Mouse (Mus musculus) forebrain, embryonic 14.5 days (tissue): Measurements from ENCODE around the gene Abr. TPM values are rescaled to one million over a fixed set of nuclear protein-coding genes. Genes with fewer than 3 reads are reported as not detected.

Source experiments
- ATAC-seq: fragments of 200-750 bp; cut with Nextera tagmentation; 2 replicates; pipeline ENCODE4 v1.8.0; 2017; ENCODE audit warnings: mild to moderate bottlenecking, moderate library complexity
- DNase-seq: peaks from one replicate; pipeline ENCODE4 v3.0.0-alpha.2; 2015; ENCODE audit warnings: low spot score
- H3K27ac ChIP-seq: fragments of 300-500 bp; sonication (generic); 2 replicates; pipeline ENCODE4 v1.5.1; 2014; ENCODE audit warnings: low read depth, mild to moderate bottlenecking, control low read depth, low read length, moderate library complexity
- H3K27me3 ChIP-seq: fragments of 300-500 bp; sonication (generic); replicated peaks from 2 replicates; pipeline ENCODE4 v1.6.1; 2014; ENCODE audit warnings: low read length, control low read depth, mixed read lengths; ENCODE audit not compliant: control insufficient read depth, insufficient read depth
- H3K36me3 ChIP-seq: fragments of 300-500 bp; sonication (generic); 2 replicates; pipeline ENCODE4 v1.6.1; 2014; ENCODE audit warnings: low read length, control low read depth; ENCODE audit not compliant: control insufficient read depth, insufficient read depth
- H3K4me1 ChIP-seq: fragments of 300-500 bp; sonication (generic); 2 replicates; pipeline ENCODE4 v1.6.1; 2014; ENCODE audit warnings: antibody characterized with exemption, low read length, control low read depth; ENCODE audit not compliant: control insufficient read depth, insufficient read depth
- H3K4me2 ChIP-seq: fragments of 300-500 bp; sonication (generic); 2 replicates; pipeline ENCODE4 v1.6.1; 2014; ENCODE audit warnings: mild to moderate bottlenecking, control low read depth, low read length
- H3K4me3 ChIP-seq: fragments of 300-500 bp; sonication (generic); 2 replicates; pipeline ENCODE4 v1.5.1; 2014; ENCODE audit warnings: low read depth, low read length, control low read depth
- H3K9ac ChIP-seq: fragments of 300-500 bp; sonication (generic); 2 replicates; pipeline ENCODE4 v1.6.1; 2014; ENCODE audit warnings: mild to moderate bottlenecking, low read length, control low read depth, moderate library complexity
- H3K9me3 ChIP-seq: fragments of 300-500 bp; sonication (generic); replicated peaks from 2 replicates; pipeline ENCODE4 v1.6.1; 2016; ENCODE audit warnings: low read length, control low read depth, mixed read lengths; ENCODE audit not compliant: control insufficient read depth
- WGBS: fragments of 180-500 bp; shearing (Covaris S2); extraction: QIAGEN DNeasy Blood & Tissue Kit; methylation state at CpG from one replicate; pipeline ENCODE4 v1.1.7; 2014; 5-methylcytosine and 5-hydroxymethylcytosine counted together
- polyA plus RNA-seq: library from polyadenylated mRNA; unstranded; fragments of >200 nt; fragmentation: Nextera tagmentation; extraction: Ambion mirVana; gene quantifications from 2 replicates; pipeline ENCODE4 v1.2.1, GENCODE M21; 2014

Abr gene
- polyA plus RNA-seq, 1 experiment from 2014 or later = 88.8 TPM

- ATAC-seq (no peak), DNase-seq (no peak)
- no peaks in the 10 kb centered on the region for H3K27me3 ChIP-seq
- no peak overlapping the region for H3K4me2 ChIP-seq
- no peak overlapping the region for H3K4me3 ChIP-seq
- H3K36me3 ChIP-seq = no peaks in the 10 kb centered on the region
- peaks cover 19% of the 10 kb centered on the region for H3K4me1 ChIP-seq
- no peak overlapping the region for H3K9ac ChIP-seq
- 84% methylated on average over 4 of the region's 4 CpGs for WGBS
- no peaks in the 10 kb centered on the region for H3K9me3 ChIP-seq
- no peak overlapping the region for H3K27ac ChIP-seq
Observed at GRCm38 (mm10) chr11:76497769-76498152, 124.4 kb downstream of the Abr start.

DNA sequence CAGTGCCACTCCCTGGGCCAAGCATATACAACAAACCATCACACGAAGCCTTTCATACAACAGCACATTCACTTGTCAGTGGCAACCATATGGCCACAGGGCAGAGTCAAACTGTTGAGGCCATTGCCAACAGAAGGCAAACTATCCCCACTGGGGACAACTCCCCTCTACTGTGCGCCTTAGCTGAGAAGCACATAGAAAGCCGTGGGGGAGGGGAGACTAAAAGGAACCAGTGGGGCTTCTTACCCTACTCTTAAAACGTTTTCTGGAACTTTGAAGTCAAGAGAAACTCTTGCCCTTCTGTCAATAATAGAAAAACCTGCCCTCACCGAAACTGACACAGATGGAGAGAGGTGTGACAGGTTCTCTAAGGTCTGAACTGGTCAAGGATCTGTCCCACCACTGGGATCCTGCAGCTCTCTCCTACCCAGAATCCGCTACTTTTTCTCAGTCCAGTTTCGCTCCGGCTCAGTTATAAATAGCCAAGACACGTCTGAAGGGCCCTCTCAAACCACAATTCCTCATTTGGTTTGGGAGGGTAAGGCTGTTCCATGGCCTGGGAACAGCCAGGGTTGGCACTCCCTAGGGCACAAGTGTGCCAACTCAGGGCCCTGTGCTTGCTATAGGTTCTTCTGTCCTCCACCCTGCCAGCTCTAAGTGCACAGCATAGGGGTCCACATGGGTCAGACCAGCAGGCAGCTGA, 124.9 kb downstream of the Abr start:
- no peak overlapping the region for H3K27ac ChIP-seq
- no peak overlapping the region for H3K4me3 ChIP-seq
- no peaks in the 10 kb centered on the region for H3K27me3 ChIP-seq
- no peak for DNase-seq
- 78% methylated on average over 9 of the region's 9 CpGs for WGBS
- no peak overlapping the region for H3K4me2 ChIP-seq
- no peak overlapping the region for H3K9ac ChIP-seq
- peaks cover 22% of the 10 kb centered on the region for H3K4me1 ChIP-seq
- H3K36me3 ChIP-seq = no peaks in the 10 kb centered on the region
- H3K9me3 ChIP-seq = no peaks in the 10 kb centered on the region
- ATAC-seq = no peak

DNA sequence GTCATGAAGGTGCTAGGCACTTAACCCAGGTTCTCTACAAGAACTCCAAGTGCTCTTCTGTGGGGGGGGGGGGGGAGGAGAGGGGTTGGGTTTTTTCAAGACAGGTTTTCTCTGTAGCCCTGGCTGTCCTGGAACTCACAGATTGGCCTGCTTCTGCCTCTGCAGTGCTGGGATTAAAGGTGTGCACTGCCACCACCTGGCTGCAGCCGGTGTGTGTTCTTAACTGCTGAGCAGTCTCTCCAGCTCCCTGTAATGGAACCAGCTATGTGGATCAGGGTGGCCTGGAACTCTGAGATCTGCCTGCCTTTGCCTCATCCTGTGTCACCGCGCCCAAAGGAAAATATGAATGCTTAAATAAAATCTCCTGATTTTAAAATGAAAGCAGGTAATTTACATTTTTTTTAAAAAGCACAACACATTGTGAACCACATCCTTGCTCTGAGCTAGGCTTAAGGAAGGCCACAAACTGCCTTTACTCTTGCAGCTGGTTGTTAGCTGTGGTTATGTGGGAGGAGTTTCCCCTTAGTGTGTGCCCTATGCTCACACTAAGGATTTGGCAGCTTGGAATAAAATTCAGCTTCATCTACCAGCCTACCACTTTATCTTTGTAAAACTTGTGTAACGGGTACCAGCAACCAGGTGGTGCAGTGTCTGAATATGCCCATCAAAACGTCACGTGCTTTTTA, 125.9 kb downstream of the Abr start:
- Histone ChIP-seq H3K9me3 (no peaks in the 10 kb centered on the region), H3K27me3 (no peaks in the 10 kb centered on the region), H3K36me3 (no peaks in the 10 kb centered on the region), H3K9ac (no peak overlapping the region), H3K27ac (no peak overlapping the region), H3K4me3 (no peak overlapping the region), H3K4me1 (peaks cover 22% of the 10 kb centered on the region), H3K4me2 (no peak overlapping the region)
- ATAC-seq (no peak), DNase-seq (peak; percentile 61)
- WGBS = 72% methylated on average over 6 of the region's 6 CpGs

DNA sequence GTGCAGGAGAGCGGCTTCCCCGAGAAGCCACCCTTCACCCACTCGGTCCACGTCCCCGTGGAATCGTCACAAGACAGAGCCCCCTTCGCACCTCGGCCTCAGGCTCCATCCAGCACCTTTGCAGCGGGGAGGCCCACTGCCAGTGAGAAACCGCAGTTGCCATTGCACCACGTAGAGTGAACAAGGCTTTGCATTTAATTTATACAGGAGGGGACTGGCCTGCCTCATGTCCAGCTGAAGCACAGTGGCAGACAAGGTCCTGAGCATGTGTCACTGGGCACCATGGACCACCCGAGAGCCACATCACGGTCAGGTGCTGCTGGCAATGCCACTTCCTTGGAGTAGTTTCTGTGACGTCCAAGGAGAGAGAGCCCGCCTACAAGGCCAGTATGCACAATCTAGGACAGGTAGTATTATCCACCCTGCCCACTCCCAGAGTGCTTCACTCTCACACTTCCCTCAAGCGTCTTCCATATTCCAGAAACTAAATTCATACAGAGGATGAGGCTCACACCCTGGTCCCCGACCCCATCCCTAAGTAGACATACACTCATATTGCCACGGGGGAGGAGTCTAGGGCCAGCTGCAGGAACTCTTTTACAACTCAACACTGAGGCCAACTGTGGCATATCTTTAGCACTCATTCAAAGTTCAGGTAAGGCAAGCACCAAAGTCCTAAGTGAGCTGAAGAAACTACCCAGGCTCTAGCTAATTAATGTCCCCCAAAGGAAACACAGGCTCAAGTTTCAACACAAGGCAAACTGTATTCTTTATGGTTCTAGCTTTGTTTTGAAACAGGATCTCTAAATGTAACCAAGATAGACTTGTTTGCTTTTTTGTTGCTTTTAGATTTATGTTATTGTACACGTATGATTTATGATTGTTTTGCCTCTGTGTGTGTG, 126.7 kb downstream of the Abr start:
- H3K4me3 ChIP-seq = peak overlapping the region; percentile 59
- H3K27me3 ChIP-seq = no peaks in the 10 kb centered on the region
- ATAC-seq (no peak), DNase-seq (no peak)
- 20% methylated on average over 19 of the region's 19 CpGs for WGBS
- no peaks in the 10 kb centered on the region for H3K9me3 ChIP-seq
- H3K9ac ChIP-seq = peak overlapping the region; percentile 88
- H3K27ac ChIP-seq = peak overlapping the region; percentile 86
- no peaks in the 10 kb centered on the region for H3K36me3 ChIP-seq
- peak overlapping the region; percentile 76 for H3K4me2 ChIP-seq
- H3K4me1 ChIP-seq = peaks cover 25% of the 10 kb centered on the region

DNA sequence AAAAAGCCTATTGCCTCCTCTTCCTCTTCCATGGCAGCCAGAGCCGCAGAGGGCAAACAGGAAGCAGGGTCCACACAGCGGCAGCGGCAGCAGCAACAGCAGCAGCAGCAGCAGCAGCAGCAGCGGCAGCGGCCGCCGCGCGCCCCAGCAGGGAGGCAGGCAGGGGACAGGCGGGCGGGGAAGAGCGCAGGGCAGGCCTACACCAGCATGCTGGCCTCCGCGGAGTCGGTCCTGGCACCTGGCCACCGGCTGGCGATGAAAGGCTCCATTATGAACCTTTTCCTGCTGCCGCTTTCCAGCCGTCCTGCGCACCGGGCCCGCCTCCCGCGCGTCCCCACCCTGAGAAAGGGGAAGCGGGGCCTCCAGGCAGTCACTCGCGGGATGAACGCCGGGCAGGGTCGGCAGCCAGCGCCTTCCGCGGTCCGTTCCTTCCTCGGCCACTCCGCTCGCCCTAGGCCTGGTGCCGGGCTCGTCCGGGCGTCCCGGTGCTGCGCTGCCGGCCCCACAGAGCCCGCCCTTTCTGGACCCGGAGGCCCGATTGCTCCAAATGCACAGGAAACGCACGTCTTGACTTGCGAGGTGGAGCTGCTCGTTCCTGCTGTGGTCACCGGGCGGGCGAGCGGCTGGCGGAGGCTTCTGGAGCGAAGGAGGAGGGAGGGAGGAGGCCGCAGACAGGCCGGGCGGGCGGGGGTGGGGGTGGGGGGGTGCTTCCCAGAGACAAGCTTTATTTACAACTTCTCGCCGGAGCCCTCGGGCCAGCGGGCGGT, 127.6 kb downstream of the Abr start:
- Histone ChIP-seq H3K4me2 (peak overlapping the region; percentile 76), H3K36me3 (no peaks in the 10 kb centered on the region), H3K4me1 (peaks cover 27% of the 10 kb centered on the region), H3K9me3 (no peaks in the 10 kb centered on the region), H3K4me3 (peak overlapping the region; percentile 59), H3K27ac (peak overlapping the region; percentile 86), H3K27me3 (no peaks in the 10 kb centered on the region), H3K9ac (peak overlapping the region; percentile 88)
- peak; percentile 81 for ATAC-seq
- DNase-seq = peak; percentile 86
- under 1% methylated on average over 52 of the region's 67 CpGs for WGBS

DNA sequence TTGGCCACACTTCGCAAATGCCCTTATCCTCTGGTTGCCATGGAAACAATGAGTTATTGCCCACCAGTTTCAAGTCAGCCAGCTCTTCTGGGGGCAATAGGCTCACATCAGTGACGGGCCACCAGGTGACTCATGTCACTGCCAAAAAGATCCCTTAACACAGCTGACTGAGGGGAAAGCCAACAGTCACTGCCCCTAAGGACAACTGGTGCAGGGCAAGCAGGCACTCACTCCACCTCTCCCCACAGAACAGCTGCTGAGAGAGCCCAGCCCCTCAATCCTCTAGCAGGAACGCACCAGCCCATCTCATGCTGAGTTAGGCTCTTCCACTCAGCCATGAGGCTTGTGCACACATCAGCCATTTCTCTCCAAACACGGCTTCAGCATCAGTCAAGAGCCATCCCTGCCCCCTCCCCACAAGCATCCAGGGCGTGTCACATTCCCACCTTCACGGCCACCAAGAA, 128.3 kb downstream of the Abr start:
- H3K4me1 ChIP-seq = peaks cover 27% of the 10 kb centered on the region
- no peaks in the 10 kb centered on the region for H3K9me3 ChIP-seq
- DNase-seq (peak; percentile 59), ATAC-seq (peak; percentile 46)
- H3K36me3 ChIP-seq = no peaks in the 10 kb centered on the region
- peak overlapping the region; percentile 76 for H3K4me2 ChIP-seq
- H3K9ac ChIP-seq = peak overlapping the region; percentile 88
- peak overlapping the region; percentile 86 for H3K27ac ChIP-seq
- H3K4me3 ChIP-seq = peak overlapping the region; percentile 59
- no peaks in the 10 kb centered on the region for H3K27me3 ChIP-seq
- 4% methylated on average over 6 of the region's 6 CpGs for WGBS

GRCm38 (mm10) chr11:76493167-76493566, 128.9 kb downstream of the Abr start:
- Histone ChIP-seq H3K4me3 (peak overlapping the region; percentile 59; the same call in 1 of the 2 replicates), H3K27me3 (no peaks in the 10 kb centered on the region), H3K9ac (0 out of 2 replicates have a peak overlapping the region, but pooled peaks have one; percentile 88), H3K36me3 (no peaks in the 10 kb centered on the region), H3K9me3 (no peaks in the 10 kb centered on the region), H3K4me2 (peak overlapping the region; percentile 76), H3K4me1 (peaks cover 27% of the 10 kb centered on the region), H3K27ac (no peak overlapping the region; the same call in 1 of the 2 replicates)
- ATAC-seq (no peak), DNase-seq (no peak)
- 85% methylated on average over 4 of the region's 4 CpGs for WGBS

- H3K4me1 ChIP-seq = peaks cover 27% of the 10 kb centered on the region
- no peak for DNase-seq
- 80% methylated on average over 9 of the region's 9 CpGs for WGBS
- no peak overlapping the region for H3K4me3 ChIP-seq
- no peak overlapping the region for H3K9ac ChIP-seq
- ATAC-seq = no peak
- H3K9me3 ChIP-seq = no peaks in the 10 kb centered on the region
- no peaks in the 10 kb centered on the region for H3K36me3 ChIP-seq
- H3K27ac ChIP-seq = no peak overlapping the region
- H3K27me3 ChIP-seq = no peaks in the 10 kb centered on the region
- no peak overlapping the region for H3K4me2 ChIP-seq
Observed at GRCm38 (mm10) chr11:76491817-76492216, 130.3 kb downstream of the Abr start.
